Mouse (Mus musculus): Measurements from ENCODE around the gene Wls. TPM values are rescaled to one million over a fixed set of nuclear protein-coding genes. Genes with fewer than 3 reads are reported as not detected.

Wls gene
- 7.3 TPM for polyA plus RNA-seq (2014; fragmentation: Illumina TruSeq; extraction: RNeasy Lipid Tissue Mini Kit (QIAGEN cat#74804); ENCODE audit: low read depth, low replicate concordance)

GRCm38 (mm10) chr3:159839481-159839880 is at the start of gene Wls:
Gene Wls (plus strand): TSS chr3:159839672.

Other genes starting within 250 kb of the Wls start
- gene Rpe65, start 240.5 kb upstream of the Wls start, polyA plus RNA-seq (2014; fragmentation: Illumina TruSeq; extraction: RNeasy Lipid Tissue Mini Kit (QIAGEN cat#74804); ENCODE audit: low read depth, low replicate concordance): not detected

Data from liver, adult 10 weeks (tissue).